Mouse (Mus musculus): Measurements from ENCODE around the gene Kdelc1. TPM values are rescaled to one million over a fixed set of nuclear protein-coding genes. Genes with fewer than 3 reads are reported as not detected.

The Kdelc1 gene
- 84.1 and 84.2 TPM in 2 replicates for polyA plus RNA-seq (2014; fragmentation: Nextera tagmentation; extraction: Ambion mirVana)

- DNase-seq (ENCODE audit: low spot score) = peak; percentile 89
- peak within 1 kb of the TSS; percentile 75 for H3K27ac ChIP-seq (replicated peaks; ENCODE audit: low read depth, low read length)
- no peaks in the 10 kb centered on the region for H3K4me1 ChIP-seq (ENCODE audit: control insufficient read depth, insufficient read depth, low read length)
- H3K36me3 ChIP-seq (ENCODE audit: control insufficient read depth, insufficient read depth, low read length) = peaks cover 8% of the 10 kb centered on the region
- no peaks in the 10 kb centered on the region for H3K27me3 ChIP-seq (ENCODE audit: control insufficient read depth, insufficient read depth, low read length)
- peak within 1 kb of the TSS; percentile 53 for H3K4me2 ChIP-seq (ENCODE audit: low read depth, severe bottlenecking)
- ATAC-seq (ENCODE audit: insufficient number of reproducible peaks, low FRiP score, low TSS enrichment, low read depth) = peak; percentile 97
- WGBS = under 1% methylated on average over 39 of the region's 39 CpGs
- peak within 1 kb of the TSS; percentile 74 for H3K9ac ChIP-seq (ENCODE audit: low read length)
- H3K9me3 ChIP-seq (ENCODE audit: control insufficient read depth, low read length) = no peaks in the 10 kb centered on the region
- peak within 1 kb of the TSS; percentile 49 for H3K4me3 ChIP-seq (ENCODE audit: low read depth, low read length)
Measured at GRCm38 (mm10) chr1:44118239-44119054, at the start of gene Kdelc1, which contains the start of gene Bivm. Gene Kdelc1 (minus strand): TSS chr1:44118808. Gene Bivm (plus strand): TSS chr1:44118957.

DNA sequence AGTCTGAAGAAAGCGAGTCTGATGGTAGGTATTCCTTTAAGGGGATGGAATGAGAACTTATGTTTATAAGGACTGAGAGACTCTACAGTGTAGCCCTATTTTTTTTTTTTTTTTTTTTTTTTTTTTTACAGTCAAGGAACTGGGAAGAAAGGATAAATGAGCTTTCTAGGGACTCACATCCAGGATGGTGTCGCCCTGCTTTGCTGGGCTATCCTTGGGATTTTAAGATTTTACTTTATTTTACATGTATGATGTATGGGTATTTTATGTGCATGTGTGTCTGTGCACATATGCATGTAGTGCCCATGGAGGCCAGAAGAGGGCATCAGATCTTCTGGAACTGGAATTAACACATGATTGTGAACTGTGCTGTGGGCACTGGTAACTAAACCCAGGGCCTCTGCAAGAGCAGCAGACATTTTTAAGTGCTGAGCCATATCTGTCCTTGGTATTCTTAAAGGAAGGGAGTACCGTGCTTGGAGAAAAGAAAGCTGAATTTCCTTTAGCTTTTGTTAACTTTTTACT is 49.3 kb upstream of the Kdelc1 start:
- Histone ChIP-seq H3K27ac (replicated peaks; ENCODE audit: low read depth, low read length) (no peak overlapping the region), H3K9me3 (ENCODE audit: control insufficient read depth, low read length) (no peaks in the 10 kb centered on the region), H3K27me3 (ENCODE audit: control insufficient read depth, insufficient read depth, low read length) (no peaks in the 10 kb centered on the region), H3K9ac (ENCODE audit: low read length) (no peak overlapping the region), H3K4me1 (ENCODE audit: control insufficient read depth, insufficient read depth, low read length) (no peaks in the 10 kb centered on the region), H3K4me3 (ENCODE audit: low read depth, low read length) (no peak overlapping the region), H3K4me2 (ENCODE audit: low read depth, severe bottlenecking) (no peak overlapping the region), H3K36me3 (ENCODE audit: control insufficient read depth, insufficient read depth, low read length) (peaks cover 18% of the 10 kb centered on the region)
- WGBS = 93% methylated on average over 3 of the region's 3 CpGs
- ATAC-seq (ENCODE audit: insufficient number of reproducible peaks, low FRiP score, low TSS enrichment, low read depth) (no peak), DNase-seq (ENCODE audit: low spot score) (no peak)

GRCm38 (mm10) chr1:44162389-44162788 is 43.8 kb upstream of the Kdelc1 start:
- Histone ChIP-seq H3K27me3 (ENCODE audit: control insufficient read depth, insufficient read depth, low read length) (no peaks in the 10 kb centered on the region), H3K36me3 (ENCODE audit: control insufficient read depth, insufficient read depth, low read length) (peaks cover 11% of the 10 kb centered on the region), H3K9ac (ENCODE audit: low read length) (no peak overlapping the region), H3K9me3 (ENCODE audit: control insufficient read depth, low read length) (no peaks in the 10 kb centered on the region), H3K27ac (replicated peaks; ENCODE audit: low read depth, low read length) (no peak overlapping the region), H3K4me3 (ENCODE audit: low read depth, low read length) (no peak overlapping the region), H3K4me2 (ENCODE audit: low read depth, severe bottlenecking) (no peak overlapping the region), H3K4me1 (ENCODE audit: control insufficient read depth, insufficient read depth, low read length) (no peaks in the 10 kb centered on the region)
- 97% methylated on average over 5 of the region's 5 CpGs for WGBS
- no peak for DNase-seq (ENCODE audit: low spot score)
- ATAC-seq (ENCODE audit: insufficient number of reproducible peaks, low FRiP score, low TSS enrichment, low read depth) = no peak

- ATAC-seq (ENCODE audit: insufficient number of reproducible peaks, low FRiP score, low TSS enrichment, low read depth) (no peak), DNase-seq (ENCODE audit: low spot score) (no peak)
- 91% methylated on average over 6 of the region's 6 CpGs for WGBS
- Histone ChIP-seq H3K27ac (replicated peaks; ENCODE audit: low read depth, low read length) (no peak overlapping the region), H3K27me3 (ENCODE audit: control insufficient read depth, insufficient read depth, low read length) (no peaks in the 10 kb centered on the region), H3K9me3 (ENCODE audit: control insufficient read depth, low read length) (no peaks in the 10 kb centered on the region), H3K4me2 (ENCODE audit: low read depth, severe bottlenecking) (no peak overlapping the region), H3K4me3 (ENCODE audit: low read depth, low read length) (no peak overlapping the region), H3K36me3 (ENCODE audit: control insufficient read depth, insufficient read depth, low read length) (peaks cover 8% of the 10 kb centered on the region), H3K9ac (ENCODE audit: low read length) (no peak overlapping the region), H3K4me1 (ENCODE audit: control insufficient read depth, insufficient read depth, low read length) (no peaks in the 10 kb centered on the region)
Measured at GRCm38 (mm10) chr1:44161818-44162217, 43.2 kb upstream of the Kdelc1 start.

DNA sequence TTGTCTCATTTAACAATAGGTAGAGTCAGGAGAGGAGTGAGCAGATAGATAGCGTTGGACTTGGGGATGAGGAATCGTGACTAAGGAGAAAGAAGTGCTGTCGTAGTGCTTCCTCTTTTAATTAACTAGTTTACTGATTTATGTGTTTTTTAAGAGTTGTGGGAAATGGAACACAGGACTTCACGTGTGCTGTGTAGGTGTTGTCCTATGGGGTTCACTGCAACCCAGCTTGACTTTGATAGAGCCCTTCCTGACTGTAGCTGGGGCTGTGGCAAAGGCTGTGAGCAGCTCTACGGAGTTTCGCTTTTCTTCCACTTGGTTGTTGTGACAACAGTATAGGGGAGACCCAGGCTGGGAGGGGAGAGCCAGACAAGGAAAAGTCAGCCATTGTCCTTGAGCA is 39.7 kb upstream of the Kdelc1 start:
- no peak overlapping the region for H3K27ac ChIP-seq (replicated peaks; ENCODE audit: low read depth, low read length)
- DNase-seq (ENCODE audit: low spot score) = no peak
- no peaks in the 10 kb centered on the region for H3K27me3 ChIP-seq (ENCODE audit: control insufficient read depth, insufficient read depth, low read length)
- ATAC-seq (ENCODE audit: insufficient number of reproducible peaks, low FRiP score, low TSS enrichment, low read depth) = no peak
- no peaks in the 10 kb centered on the region for H3K9me3 ChIP-seq (ENCODE audit: control insufficient read depth, low read length)
- peaks cover 8% of the 10 kb centered on the region; the same call in 1 of the 2 replicates for H3K36me3 ChIP-seq (ENCODE audit: control insufficient read depth, insufficient read depth, low read length)
- no peak overlapping the region for H3K9ac ChIP-seq (ENCODE audit: low read length)
- H3K4me1 ChIP-seq (ENCODE audit: control insufficient read depth, insufficient read depth, low read length) = no peaks in the 10 kb centered on the region
- 84% methylated on average over 6 of the region's 6 CpGs for WGBS
- H3K4me3 ChIP-seq (ENCODE audit: low read depth, low read length) = no peak overlapping the region
- no peak overlapping the region for H3K4me2 ChIP-seq (ENCODE audit: low read depth, severe bottlenecking)

DNA sequence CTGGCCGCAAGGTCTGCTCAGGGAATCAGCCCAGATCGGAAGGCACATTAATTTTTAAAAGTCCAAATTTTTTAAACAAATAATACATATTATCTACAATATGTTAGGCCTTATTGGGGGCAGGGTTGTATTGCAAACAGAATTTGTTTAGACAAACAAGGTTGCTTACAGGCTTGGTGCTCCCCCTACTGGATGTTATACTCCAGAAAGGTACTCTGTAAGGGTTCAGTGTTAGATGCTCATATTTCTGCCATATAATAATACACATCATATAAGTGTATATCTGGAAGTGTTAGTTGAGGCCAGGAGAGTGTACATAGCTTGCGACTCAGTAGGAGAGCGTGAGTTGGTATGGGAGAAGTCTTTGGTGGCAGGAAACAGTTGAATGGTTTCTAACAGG is 36.7 kb upstream of the Kdelc1 start:
- Histone ChIP-seq H3K9me3 (ENCODE audit: control insufficient read depth, low read length) (no peaks in the 10 kb centered on the region), H3K27me3 (ENCODE audit: control insufficient read depth, insufficient read depth, low read length) (no peaks in the 10 kb centered on the region), H3K4me1 (ENCODE audit: control insufficient read depth, insufficient read depth, low read length) (no peaks in the 10 kb centered on the region), H3K4me2 (ENCODE audit: low read depth, severe bottlenecking) (no peak overlapping the region), H3K4me3 (ENCODE audit: low read depth, low read length) (no peak overlapping the region), H3K36me3 (ENCODE audit: control insufficient read depth, insufficient read depth, low read length) (peaks cover 2% of the 10 kb centered on the region; the same call in 1 of the 2 replicates), H3K9ac (ENCODE audit: low read length) (no peak overlapping the region), H3K27ac (replicated peaks; ENCODE audit: low read depth, low read length) (no peak overlapping the region)
- no peak for ATAC-seq (ENCODE audit: insufficient number of reproducible peaks, low FRiP score, low TSS enrichment, low read depth)
- WGBS = 95% methylated on average over 4 of the region's 4 CpGs
- no peak for DNase-seq (ENCODE audit: low spot score)

- 46% methylated on average over 6 of the region's 6 CpGs for WGBS
- H3K27ac ChIP-seq (replicated peaks; ENCODE audit: low read depth, low read length) = no peak overlapping the region
Measured at GRCm38 (mm10) chr1:44148706-44149105, 30.1 kb upstream of the Kdelc1 start.

GRCm38 (mm10) chr1:44147563-44148381 is 29.2 kb upstream of the Kdelc1 start, which contains the start of gene Ercc5:
Gene Ercc5 (plus strand): TSS chr1:44147744.
- Histone ChIP-seq H3K36me3 (ENCODE audit: control insufficient read depth, insufficient read depth, low read length) (no peaks in the 10 kb centered on the region; the same call in 1 of the 2 replicates), H3K9me3 (ENCODE audit: control insufficient read depth, low read length) (no peaks in the 10 kb centered on the region), H3K4me2 (ENCODE audit: low read depth, severe bottlenecking) (peak within 1 kb of the TSS; percentile 51), H3K4me3 (ENCODE audit: low read depth, low read length) (peak within 1 kb of the TSS; percentile 65), H3K27ac (replicated peaks; ENCODE audit: low read depth, low read length) (peak within 1 kb of the TSS; percentile 74), H3K9ac (ENCODE audit: low read length) (peak within 1 kb of the TSS; percentile 76), H3K27me3 (ENCODE audit: control insufficient read depth, insufficient read depth, low read length) (no peaks in the 10 kb centered on the region), H3K4me1 (ENCODE audit: control insufficient read depth, insufficient read depth, low read length) (no peaks in the 10 kb centered on the region)
- ATAC-seq (ENCODE audit: insufficient number of reproducible peaks, low FRiP score, low TSS enrichment, low read depth) (peak; percentile 97), DNase-seq (ENCODE audit: low spot score) (peak; percentile 90)
- under 1% methylated on average over 66 of the region's 66 CpGs for WGBS

More at GRCm38 (mm10) chr1:44148706-44149105, 30.1 kb upstream of the Kdelc1 start:
- H3K4me1 ChIP-seq (ENCODE audit: control insufficient read depth, insufficient read depth, low read length) = no peaks in the 10 kb centered on the region
- DNase-seq (ENCODE audit: low spot score) (no peak), ATAC-seq (ENCODE audit: insufficient number of reproducible peaks, low FRiP score, low TSS enrichment, low read depth) (no peak)
- H3K9me3 ChIP-seq (ENCODE audit: control insufficient read depth, low read length) = no peaks in the 10 kb centered on the region
- H3K36me3 ChIP-seq (ENCODE audit: control insufficient read depth, insufficient read depth, low read length) = no peaks in the 10 kb centered on the region
- H3K9ac ChIP-seq (ENCODE audit: low read length) = no peak overlapping the region
- peak overlapping the region; percentile 65 for H3K4me3 ChIP-seq (ENCODE audit: low read depth, low read length)
- H3K4me2 ChIP-seq (ENCODE audit: low read depth, severe bottlenecking) = peak overlapping the region; percentile 51
- H3K27me3 ChIP-seq (ENCODE audit: control insufficient read depth, insufficient read depth, low read length) = no peaks in the 10 kb centered on the region

All from limb, embryonic 11.5 days (tissue).